Mouse (Mus musculus): ENCODE results near the gene Btbd17. TPM values are rescaled to one million over a fixed set of nuclear protein-coding genes. Genes with fewer than 3 reads are reported as not detected.
A peak's percentile ranks its signal among the peaks of the same experiment; 100 is the strongest.

Gene Btbd17
- polyA plus RNA-seq, 1 experiment from 2014 or later: 47.3 TPM

DNA sequence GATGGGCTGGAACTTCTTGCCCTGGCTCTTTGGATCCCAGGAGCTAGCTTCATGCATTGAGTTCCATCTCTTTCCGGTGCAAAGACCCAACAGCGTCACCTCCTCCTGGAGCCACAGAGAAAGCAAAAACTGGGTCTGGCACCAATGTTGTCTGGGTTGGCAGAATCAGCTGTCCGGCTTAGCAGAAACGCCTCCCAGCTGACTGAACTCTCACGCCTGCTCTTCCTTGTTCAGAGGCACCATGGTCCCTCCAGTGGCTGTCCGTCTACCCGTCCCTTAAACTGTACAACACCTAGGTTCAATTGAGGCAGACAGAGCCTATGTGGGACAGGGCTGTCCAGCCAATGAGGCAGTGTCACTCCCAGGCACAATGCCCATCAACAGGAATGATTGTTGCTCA, 1.4 kb upstream of the Btbd17 start:
- DNase-seq (ENCODE audit: low spot score) (no peak), ATAC-seq (replicated peaks; ENCODE audit: low FRiP score) (no peak)
- Histone ChIP-seq H3K9me3 (ENCODE audit: control insufficient read depth, low read length) (no peaks in the 10 kb centered on the region; the same call in 1 of the 2 replicates), H3K4me1 (replicated peaks; ENCODE audit: control insufficient read depth, insufficient read depth, low read length) (peaks cover 31% of the 10 kb centered on the region), H3K36me3 (ENCODE audit: control insufficient read depth, insufficient read depth, low read length) (no peaks in the 10 kb centered on the region), H3K4me3 (ENCODE audit: low read depth, low read length) (no peak overlapping the region), H3K27me3 (ENCODE audit: control insufficient read depth, insufficient read depth, low read length) (peaks cover 11% of the 10 kb centered on the region), H3K4me2 (ENCODE audit: low read depth, low read length, severe bottlenecking) (no peak overlapping the region), H3K27ac (ENCODE audit: low read depth, low read length) (peak overlapping the region; percentile 100; the same call in 1 of the 2 replicates), H3K9ac (ENCODE audit: low read length) (no peak overlapping the region)
- WGBS: 94% methylated on average over 7 of the region's 7 CpGs

DNA sequence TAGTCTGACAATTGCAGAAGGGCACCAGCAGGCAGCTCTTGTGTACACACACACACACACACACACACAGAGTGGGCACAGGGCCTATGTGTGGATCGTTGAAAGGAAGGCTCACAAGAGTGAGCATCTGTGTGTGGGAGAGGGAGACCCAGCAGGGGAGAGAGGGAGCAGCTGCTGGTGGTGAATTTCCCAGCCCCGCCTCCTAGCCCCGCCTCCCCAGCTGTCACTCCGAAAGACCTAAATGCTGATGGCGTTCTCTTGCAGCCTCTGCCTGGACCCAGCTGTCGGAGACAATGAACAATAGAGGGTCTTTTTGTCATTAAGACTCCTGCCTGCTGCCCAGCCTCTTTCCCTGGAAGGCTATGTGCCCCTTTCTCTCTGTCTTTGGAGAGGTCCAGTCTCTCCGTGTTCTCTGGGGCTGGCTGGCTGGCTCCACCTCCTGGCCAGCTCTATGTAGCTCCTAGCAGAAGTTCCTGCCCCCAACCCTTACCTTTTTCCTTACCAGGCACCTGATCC, 456 bp downstream of the Btbd17 start:
- ATAC-seq (replicated peaks; ENCODE audit: low FRiP score) (peak; percentile 85), DNase-seq (ENCODE audit: low spot score) (peak; percentile 92)
- 0% methylated on average over 7 of the region's 7 CpGs for WGBS
- Histone ChIP-seq H3K36me3 (ENCODE audit: control insufficient read depth, insufficient read depth, low read length) (no peaks in the 10 kb centered on the region), H3K27ac (ENCODE audit: low read depth, low read length) (peak overlapping the region; percentile 100), H3K27me3 (ENCODE audit: control insufficient read depth, insufficient read depth, low read length) (peaks cover 30% of the 10 kb centered on the region), H3K9me3 (ENCODE audit: control insufficient read depth, low read length) (no peaks in the 10 kb centered on the region), H3K9ac (ENCODE audit: low read length) (peak overlapping the region; percentile 66), H3K4me3 (ENCODE audit: low read depth, low read length) (peak overlapping the region; percentile 31), H3K4me1 (replicated peaks; ENCODE audit: control insufficient read depth, insufficient read depth, low read length) (peaks cover 40% of the 10 kb centered on the region), H3K4me2 (ENCODE audit: low read depth, low read length, severe bottlenecking) (peak overlapping the region; percentile 60)

DNA sequence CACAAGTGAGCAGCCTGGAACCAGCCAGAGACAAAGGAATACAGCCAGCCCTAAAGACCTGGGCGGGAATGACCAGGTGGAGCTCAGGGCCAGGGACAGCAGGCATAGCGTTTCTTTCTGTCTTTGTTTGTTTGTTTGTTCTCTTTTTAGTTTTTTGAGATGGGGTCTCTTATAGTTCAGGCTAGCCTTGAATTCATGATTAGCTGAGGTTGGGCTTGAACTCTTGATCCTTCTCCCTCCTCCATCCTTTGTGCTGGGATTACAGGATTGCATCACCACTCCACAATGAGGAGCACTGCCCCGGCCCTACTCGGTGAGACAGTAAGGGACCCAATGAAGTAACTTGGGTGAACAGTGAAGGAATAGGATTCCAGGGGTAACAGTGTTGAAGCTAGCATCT, 1.1 kb downstream of the Btbd17 start:
- DNase-seq (ENCODE audit: low spot score) (no peak), ATAC-seq (replicated peaks; ENCODE audit: low FRiP score) (peak; percentile 29)
- Histone ChIP-seq H3K4me2 (ENCODE audit: low read depth, low read length, severe bottlenecking) (peak overlapping the region; percentile 60; the same call in 1 of the 2 replicates), H3K9me3 (ENCODE audit: control insufficient read depth, low read length) (no peaks in the 10 kb centered on the region), H3K9ac (ENCODE audit: low read length) (peak overlapping the region; percentile 66), H3K4me1 (replicated peaks; ENCODE audit: control insufficient read depth, insufficient read depth, low read length) (peaks cover 40% of the 10 kb centered on the region), H3K4me3 (ENCODE audit: low read depth, low read length) (peak overlapping the region; percentile 31), H3K27me3 (ENCODE audit: control insufficient read depth, insufficient read depth, low read length) (peaks cover 35% of the 10 kb centered on the region), H3K36me3 (ENCODE audit: control insufficient read depth, insufficient read depth, low read length) (no peaks in the 10 kb centered on the region), H3K27ac (ENCODE audit: low read depth, low read length) (peak overlapping the region; percentile 100)
- 15% methylated on average over 4 of the region's 4 CpGs for WGBS

DNA sequence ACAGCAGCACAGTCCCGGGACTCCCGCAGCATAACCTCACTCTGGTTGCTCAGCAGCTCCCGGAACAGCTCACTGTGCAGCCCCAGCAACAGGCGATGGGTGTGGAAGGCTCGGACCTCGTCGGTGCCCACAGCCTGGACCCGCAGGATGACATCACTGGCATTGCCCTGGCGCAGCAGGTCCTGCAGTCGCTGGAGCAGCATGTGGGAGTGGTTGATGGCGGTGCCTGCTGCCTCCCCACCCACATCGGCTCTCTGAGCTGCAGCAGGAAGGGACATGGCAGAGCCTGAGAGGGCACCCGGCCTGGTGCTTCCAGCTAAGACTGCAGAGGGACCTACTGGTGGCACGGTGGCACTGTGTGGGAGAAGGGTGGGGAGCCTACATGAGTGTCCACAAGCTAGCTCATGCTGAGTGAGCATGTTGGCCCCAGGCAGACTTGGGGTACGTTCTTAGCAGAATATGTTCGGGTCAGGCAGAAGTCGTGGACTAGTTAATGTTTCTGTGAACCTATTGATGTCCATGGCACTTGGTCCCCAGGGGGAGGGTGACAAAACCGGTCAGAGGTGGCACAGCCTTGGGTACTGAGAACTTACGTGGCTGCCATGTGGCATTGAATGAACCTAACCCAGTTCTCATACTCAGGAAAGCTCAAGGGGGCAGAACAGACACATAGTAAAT, 1.7 kb downstream of the Btbd17 start:
- H3K4me1 ChIP-seq (replicated peaks; ENCODE audit: control insufficient read depth, insufficient read depth, low read length): peaks cover 44% of the 10 kb centered on the region
- no peaks in the 10 kb centered on the region for H3K9me3 ChIP-seq (ENCODE audit: control insufficient read depth, low read length)
- peaks cover 40% of the 10 kb centered on the region for H3K27me3 ChIP-seq (ENCODE audit: control insufficient read depth, insufficient read depth, low read length)
- H3K4me3 ChIP-seq (ENCODE audit: low read depth, low read length): peak overlapping the region; percentile 31; the same call in 1 of the 2 replicates
- WGBS: 67% methylated on average over 19 of the region's 19 CpGs
- peak overlapping the region; percentile 66 for H3K9ac ChIP-seq (ENCODE audit: low read length)
- DNase-seq (ENCODE audit: low spot score) (no peak), ATAC-seq (replicated peaks; ENCODE audit: low FRiP score) (no peak)
- peak overlapping the region; percentile 60 for H3K4me2 ChIP-seq (ENCODE audit: low read depth, low read length, severe bottlenecking)
- H3K27ac ChIP-seq (ENCODE audit: low read depth, low read length): peak overlapping the region; percentile 100
- no peaks in the 10 kb centered on the region for H3K36me3 ChIP-seq (ENCODE audit: control insufficient read depth, insufficient read depth, low read length)

DNA sequence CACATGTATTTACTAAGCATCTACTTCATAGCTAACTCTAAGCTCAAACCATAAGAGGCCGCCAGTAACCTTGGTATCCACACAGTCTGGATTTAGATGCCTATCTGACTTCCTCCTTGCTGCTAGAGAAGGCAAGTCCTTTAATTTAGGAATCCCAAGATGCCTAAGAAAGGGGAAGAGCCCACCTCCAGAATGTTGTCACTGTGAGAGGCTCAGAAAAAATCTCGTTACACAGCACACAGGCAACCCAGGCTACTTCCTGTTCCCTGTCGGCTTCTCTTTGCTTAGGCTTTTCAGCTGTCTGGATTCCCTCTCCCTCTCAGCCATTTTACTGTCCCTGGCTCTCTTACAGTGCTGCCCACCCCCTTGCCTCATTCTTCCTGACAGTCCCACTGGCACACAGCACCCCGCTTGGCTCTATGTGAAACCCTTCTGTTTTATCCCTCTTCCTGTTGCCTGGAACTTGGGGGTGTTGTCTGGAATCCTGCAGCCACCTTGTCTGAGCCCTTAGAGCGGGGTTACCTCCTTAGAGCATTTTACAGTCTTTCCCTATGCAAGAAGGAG, 2.7 kb downstream of the Btbd17 start:
- Histone ChIP-seq H3K4me2 (ENCODE audit: low read depth, low read length, severe bottlenecking) (peak overlapping the region; percentile 87), H3K4me3 (ENCODE audit: low read depth, low read length) (no peak overlapping the region; the same call in 1 of the 2 replicates), H3K27me3 (ENCODE audit: control insufficient read depth, insufficient read depth, low read length) (peaks cover 40% of the 10 kb centered on the region), H3K27ac (ENCODE audit: low read depth, low read length) (no peak overlapping the region), H3K4me1 (replicated peaks; ENCODE audit: control insufficient read depth, insufficient read depth, low read length) (peaks cover 44% of the 10 kb centered on the region), H3K36me3 (ENCODE audit: control insufficient read depth, insufficient read depth, low read length) (no peaks in the 10 kb centered on the region), H3K9ac (ENCODE audit: low read length) (peak overlapping the region; percentile 66; the same call in 1 of the 2 replicates), H3K9me3 (ENCODE audit: control insufficient read depth, low read length) (no peaks in the 10 kb centered on the region)
- no peak for DNase-seq (ENCODE audit: low spot score)
- WGBS: 60% methylated on average over 5 of the region's 5 CpGs
- ATAC-seq (replicated peaks; ENCODE audit: low FRiP score): no peak

DNA sequence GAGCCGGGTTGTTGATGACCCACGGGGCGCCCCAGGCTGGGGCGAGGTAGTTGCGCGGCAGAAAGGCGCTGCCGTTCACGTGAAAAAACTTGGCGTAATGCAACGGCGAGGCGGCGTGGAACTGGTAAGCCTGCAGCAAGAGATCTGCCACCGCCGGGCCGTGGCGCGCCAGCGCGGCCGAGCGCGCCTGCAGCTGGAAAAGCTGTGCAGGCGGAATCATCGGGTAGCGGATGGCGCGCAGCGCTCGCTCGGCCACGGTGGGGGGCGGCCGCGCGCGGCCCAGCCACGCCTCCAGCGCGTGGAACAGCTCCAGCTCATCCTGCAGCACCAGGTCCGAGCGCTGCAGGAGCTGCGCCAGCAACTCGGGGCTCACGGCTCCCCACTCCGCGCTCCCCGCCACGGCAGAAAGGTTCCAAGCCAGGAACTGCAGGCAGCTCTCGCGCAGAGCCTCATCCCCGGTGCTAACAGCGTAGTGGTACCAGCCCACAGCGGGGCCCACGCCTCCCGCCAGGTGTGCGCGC, 3.8 kb downstream of the Btbd17 start:
- Histone ChIP-seq H3K9me3 (ENCODE audit: control insufficient read depth, low read length) (no peaks in the 10 kb centered on the region), H3K9ac (ENCODE audit: low read length) (peak overlapping the region; percentile 57), H3K27ac (ENCODE audit: low read depth, low read length) (no peak overlapping the region), H3K36me3 (ENCODE audit: control insufficient read depth, insufficient read depth, low read length) (no peaks in the 10 kb centered on the region), H3K4me3 (ENCODE audit: low read depth, low read length) (peak overlapping the region; percentile 40), H3K4me2 (ENCODE audit: low read depth, low read length, severe bottlenecking) (peak overlapping the region; percentile 87), H3K4me1 (replicated peaks; ENCODE audit: control insufficient read depth, insufficient read depth, low read length) (peaks cover 44% of the 10 kb centered on the region), H3K27me3 (ENCODE audit: control insufficient read depth, insufficient read depth, low read length) (peaks cover 48% of the 10 kb centered on the region)
- DNase-seq (ENCODE audit: low spot score) (peak; percentile 70), ATAC-seq (replicated peaks; ENCODE audit: low FRiP score) (no peak)
- WGBS: under 1% methylated on average over 50 of the region's 59 CpGs

DNA sequence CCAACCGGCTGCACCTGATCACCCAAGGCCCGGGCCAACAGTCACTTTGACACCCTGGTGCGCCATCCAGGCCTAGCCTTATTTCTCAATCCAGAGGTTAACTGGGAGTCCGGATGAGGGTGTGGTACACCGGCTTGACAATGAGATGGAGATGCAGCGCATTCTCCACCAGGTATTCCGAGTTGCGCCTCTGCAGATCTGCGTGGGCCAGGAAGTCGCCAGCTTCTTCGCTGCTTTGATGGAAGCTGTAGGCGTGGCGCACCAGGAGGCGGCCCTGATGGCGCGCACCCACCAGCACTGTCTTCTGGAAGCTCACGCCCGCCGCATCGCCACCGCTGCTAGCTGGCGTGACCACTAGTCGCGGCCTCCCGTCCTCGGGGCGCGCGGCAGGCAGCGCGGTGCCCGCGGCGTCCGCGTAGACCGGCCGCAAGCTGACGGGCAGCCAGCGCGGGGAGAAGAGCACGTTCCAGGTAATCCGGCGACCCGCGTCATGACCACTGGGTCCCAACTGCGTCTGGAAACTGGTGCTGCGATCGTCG, 4.3 kb downstream of the Btbd17 start:
- DNase-seq (ENCODE audit: low spot score): no peak
- H3K27me3 ChIP-seq (ENCODE audit: control insufficient read depth, insufficient read depth, low read length): peaks cover 51% of the 10 kb centered on the region
- H3K4me3 ChIP-seq (ENCODE audit: low read depth, low read length): peak overlapping the region; percentile 40
- H3K4me2 ChIP-seq (ENCODE audit: low read depth, low read length, severe bottlenecking): peak overlapping the region; percentile 87
- H3K27ac ChIP-seq (ENCODE audit: low read depth, low read length): no peak overlapping the region
- 5% methylated on average over 50 of the region's 50 CpGs for WGBS
- no peaks in the 10 kb centered on the region for H3K36me3 ChIP-seq (ENCODE audit: control insufficient read depth, insufficient read depth, low read length)
- H3K9ac ChIP-seq (ENCODE audit: low read length): peak overlapping the region; percentile 57
- H3K4me1 ChIP-seq (replicated peaks; ENCODE audit: control insufficient read depth, insufficient read depth, low read length): peaks cover 41% of the 10 kb centered on the region
- no peaks in the 10 kb centered on the region for H3K9me3 ChIP-seq (ENCODE audit: control insufficient read depth, low read length)
- no peak for ATAC-seq (replicated peaks; ENCODE audit: low FRiP score)

GRCm38 (mm10) chr11:114790841-114791240, 4.9 kb downstream of the Btbd17 start:
- H3K4me2 ChIP-seq (ENCODE audit: low read depth, low read length, severe bottlenecking): no peak overlapping the region
- WGBS: 27% methylated on average over 4 of the region's 4 CpGs
- H3K36me3 ChIP-seq (ENCODE audit: control insufficient read depth, insufficient read depth, low read length): no peaks in the 10 kb centered on the region
- H3K27ac ChIP-seq (ENCODE audit: low read depth, low read length): no peak overlapping the region
- H3K9ac ChIP-seq (ENCODE audit: low read length): no peak overlapping the region
- no peak overlapping the region for H3K4me3 ChIP-seq (ENCODE audit: low read depth, low read length)
- ATAC-seq (replicated peaks; ENCODE audit: low FRiP score): no peak
- DNase-seq (ENCODE audit: low spot score): no peak
- no peaks in the 10 kb centered on the region for H3K9me3 ChIP-seq (ENCODE audit: control insufficient read depth, low read length)
- peaks cover 52% of the 10 kb centered on the region for H3K27me3 ChIP-seq (ENCODE audit: control insufficient read depth, insufficient read depth, low read length)
- peaks cover 39% of the 10 kb centered on the region for H3K4me1 ChIP-seq (replicated peaks; ENCODE audit: control insufficient read depth, insufficient read depth, low read length)
